Mouse (Mus musculus): ENCODE results near the gene Gm20518. TPM values are rescaled to one million over a fixed set of nuclear protein-coding genes. Genes with fewer than 3 reads are reported as not detected.

Gm20518 gene
- polyA plus RNA-seq, 1 experiment from 2014 or later, result 0.55 TPM

DNA sequence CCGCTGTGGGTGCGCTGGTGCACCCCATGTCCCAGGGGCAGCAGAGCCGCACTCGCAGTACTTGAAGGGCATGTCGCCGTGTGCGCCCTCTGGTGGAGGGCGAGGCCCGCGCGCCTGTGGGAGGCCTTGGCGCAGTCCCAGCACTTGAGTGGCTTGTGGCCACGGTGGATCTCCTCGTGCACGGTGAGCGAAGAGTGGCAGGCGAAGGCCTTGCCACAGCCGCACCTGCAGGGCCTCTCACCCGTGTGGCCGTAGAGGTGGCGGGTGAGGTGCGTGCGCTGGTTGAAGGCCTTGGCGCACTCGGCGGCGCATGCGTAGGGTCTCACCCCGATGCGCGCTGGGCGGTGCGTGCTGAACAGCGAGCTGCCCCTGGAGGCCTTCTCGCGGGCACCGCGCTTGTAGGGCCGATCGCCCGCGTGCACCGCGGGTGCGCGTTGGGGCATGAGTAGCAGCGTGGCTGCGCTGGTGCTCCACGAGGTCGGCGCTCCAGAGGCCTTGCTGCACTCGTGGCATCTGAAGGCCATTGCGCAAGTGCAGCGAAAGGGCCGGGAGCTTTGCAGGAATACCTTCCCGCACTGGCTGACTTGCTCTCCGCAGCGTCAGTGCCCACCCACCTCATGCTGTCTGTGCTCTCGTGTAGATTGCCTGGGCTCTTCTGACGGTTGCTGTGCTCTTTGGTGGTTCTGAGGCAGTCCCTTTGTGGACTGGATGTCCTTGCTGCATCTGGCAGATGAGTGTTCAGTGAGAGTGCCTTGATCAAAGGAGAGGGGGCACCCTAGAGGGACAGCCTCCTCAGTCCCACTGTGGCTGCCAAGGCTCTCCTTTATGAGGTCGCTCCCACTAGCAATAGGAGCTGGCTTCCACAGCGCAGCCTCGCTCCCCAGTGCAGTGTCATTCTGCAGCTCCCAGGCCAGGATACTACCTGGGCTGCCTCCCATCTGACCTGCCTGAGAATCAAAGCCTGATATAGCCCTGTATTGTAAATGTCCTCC lies 75.8 kb downstream of the Gm20518 start:
- no peaks in the 10 kb centered on the region for H3K36me3 ChIP-seq
- peak; percentile 80 for ATAC-seq (ENCODE audit: low FRiP score, low read depth)
- 1% methylated on average over 63 of the region's 63 CpGs for WGBS
- H3K4me1 ChIP-seq, result peaks cover 12% of the 10 kb centered on the region; the same call in 1 of the 2 replicates
- H3K9me3 ChIP-seq, result no peaks in the 10 kb centered on the region
- peaks cover 79% of the 10 kb centered on the region for H3K27me3 ChIP-seq
- H3K4me2 ChIP-seq (replicated peaks), result peak overlapping the region; percentile 88
- H3K4me3 ChIP-seq, result peak overlapping the region; percentile 54
- H3K27ac ChIP-seq (replicated peaks), result no peak overlapping the region
- peak overlapping the region; percentile 71 for H3K9ac ChIP-seq (replicated peaks)

DNA sequence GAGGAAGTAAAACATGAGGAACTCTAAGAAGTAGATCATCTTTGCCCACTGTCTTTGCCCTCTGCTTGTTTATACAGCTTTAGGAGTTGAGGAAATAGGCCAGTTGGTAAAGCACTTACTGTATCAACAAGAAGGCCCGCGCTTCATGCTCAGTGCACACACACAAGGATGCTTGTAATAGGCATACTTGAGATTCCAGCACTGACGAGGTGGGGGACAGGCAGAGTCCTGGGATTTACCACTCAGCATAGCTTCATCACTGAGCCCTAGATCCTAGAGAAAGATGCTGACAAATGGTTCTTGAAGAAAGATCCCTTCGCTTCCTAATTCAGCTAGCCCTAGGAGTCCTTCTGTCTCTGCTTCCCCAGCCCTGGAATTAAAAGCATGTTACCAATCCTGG lies 78.3 kb downstream of the Gm20518 start:
- Histone ChIP-seq H3K27me3 (peaks cover 89% of the 10 kb centered on the region), H3K36me3 (no peaks in the 10 kb centered on the region), H3K4me2 (replicated peaks) (no peak overlapping the region), H3K4me3 (no peak overlapping the region), H3K27ac (replicated peaks) (no peak overlapping the region), H3K4me1 (peaks cover 20% of the 10 kb centered on the region), H3K9ac (replicated peaks) (no peak overlapping the region), H3K9me3 (no peaks in the 10 kb centered on the region)
- no peak for ATAC-seq (ENCODE audit: low FRiP score, low read depth)
- WGBS, result 59% methylated on average over 4 of the region's 4 CpGs

DNA sequence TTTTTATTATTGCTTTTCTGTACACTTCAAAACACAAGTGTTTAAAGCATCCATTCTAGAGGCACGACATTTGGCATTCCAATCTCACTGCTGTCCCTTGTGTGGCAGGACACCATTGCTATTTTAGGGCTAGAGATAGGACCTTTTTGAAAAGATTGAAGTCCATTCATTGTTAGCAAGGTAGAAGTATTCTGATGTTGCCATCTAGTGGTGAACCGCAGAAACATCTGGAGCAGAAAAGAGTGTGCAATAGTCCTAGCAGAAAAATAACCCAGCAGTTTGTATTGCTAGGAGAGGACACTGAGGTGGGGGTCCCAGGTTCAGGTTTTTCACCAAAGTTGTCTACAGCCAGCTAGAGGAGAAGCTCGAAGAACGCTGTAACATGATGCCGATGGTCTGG lies 79.4 kb downstream of the Gm20518 start:
- Histone ChIP-seq H3K4me3 (no peak overlapping the region), H3K27me3 (peaks cover 89% of the 10 kb centered on the region)

DNA sequence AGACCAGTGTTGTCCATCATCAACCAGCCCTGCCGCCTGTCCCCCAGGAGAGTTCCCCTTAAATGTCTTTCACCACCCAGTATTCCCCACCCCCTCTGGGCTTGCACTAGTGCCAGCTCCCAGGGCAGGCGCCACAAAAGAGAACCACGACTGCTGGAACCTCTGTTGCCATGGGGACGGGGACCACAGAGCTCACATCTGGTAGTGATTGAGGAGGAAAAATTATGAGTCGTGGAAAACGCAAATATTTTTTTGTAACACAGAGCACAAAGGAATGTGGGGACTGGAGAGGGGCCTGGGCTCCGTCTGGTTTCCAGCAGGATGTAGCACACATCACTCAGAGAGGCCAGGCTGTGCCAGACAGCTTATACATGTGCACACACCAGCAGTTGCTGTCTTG lies 81.8 kb downstream of the Gm20518 start:
- Histone ChIP-seq H3K36me3 (no peaks in the 10 kb centered on the region), H3K4me1 (peaks cover 26% of the 10 kb centered on the region), H3K9me3 (no peaks in the 10 kb centered on the region), H3K27me3 (peaks cover 89% of the 10 kb centered on the region), H3K4me3 (no peak overlapping the region), H3K4me2 (replicated peaks) (no peak overlapping the region), H3K27ac (replicated peaks) (0 out of 2 replicates have a peak overlapping the region, but pooled peaks have one; percentile 3), H3K9ac (replicated peaks) (no peak overlapping the region; the same call in 1 of the 2 replicates)
- no peak for ATAC-seq (ENCODE audit: low FRiP score, low read depth)
- 34% methylated on average over 7 of the region's 7 CpGs for whole genome bisulfite sequencing

More for the DNA sequence above, 79.4 kb downstream of the Gm20518 start:
- no peak for ATAC-seq (ENCODE audit: low FRiP score, low read depth)
- 6% methylated on average over 5 of the region's 5 CpGs for WGBS
- peaks cover 25% of the 10 kb centered on the region for H3K4me1 ChIP-seq
- H3K27ac ChIP-seq (replicated peaks), result no peak overlapping the region
- H3K4me2 ChIP-seq (replicated peaks), result no peak overlapping the region
- no peaks in the 10 kb centered on the region for H3K36me3 ChIP-seq
- H3K9me3 ChIP-seq, result no peaks in the 10 kb centered on the region
- H3K9ac ChIP-seq (replicated peaks), result no peak overlapping the region

DNA sequence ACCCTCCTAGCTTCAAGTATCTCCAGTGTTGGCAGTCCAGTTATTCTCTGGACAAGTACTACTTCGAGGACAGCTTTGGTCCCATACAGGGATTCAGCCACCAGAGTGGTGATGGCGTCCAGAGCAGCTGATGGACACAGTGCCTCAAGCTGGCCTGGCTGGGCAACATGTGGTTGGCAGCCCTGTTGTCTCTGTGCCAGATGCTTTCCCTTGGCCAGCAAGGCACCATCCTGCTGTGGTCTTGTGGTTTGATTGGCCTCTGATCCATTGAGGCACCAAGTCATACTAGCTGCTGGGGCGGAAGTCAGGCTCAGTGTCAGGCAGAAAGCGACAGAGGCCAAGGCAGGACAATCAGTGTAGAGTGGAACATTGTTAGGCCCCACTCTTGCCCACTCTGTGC lies 82.3 kb downstream of the Gm20518 start:
- Histone ChIP-seq H3K4me2 (replicated peaks) (no peak overlapping the region), H3K36me3 (no peaks in the 10 kb centered on the region), H3K27me3 (peaks cover 89% of the 10 kb centered on the region), H3K4me1 (peaks cover 32% of the 10 kb centered on the region), H3K27ac (replicated peaks) (no peak overlapping the region), H3K4me3 (no peak overlapping the region), H3K9me3 (no peaks in the 10 kb centered on the region), H3K9ac (replicated peaks) (no peak overlapping the region)
- no peak for ATAC-seq (ENCODE audit: low FRiP score, low read depth)
- WGBS, result 83% methylated on average over 4 of the region's 4 CpGs

DNA sequence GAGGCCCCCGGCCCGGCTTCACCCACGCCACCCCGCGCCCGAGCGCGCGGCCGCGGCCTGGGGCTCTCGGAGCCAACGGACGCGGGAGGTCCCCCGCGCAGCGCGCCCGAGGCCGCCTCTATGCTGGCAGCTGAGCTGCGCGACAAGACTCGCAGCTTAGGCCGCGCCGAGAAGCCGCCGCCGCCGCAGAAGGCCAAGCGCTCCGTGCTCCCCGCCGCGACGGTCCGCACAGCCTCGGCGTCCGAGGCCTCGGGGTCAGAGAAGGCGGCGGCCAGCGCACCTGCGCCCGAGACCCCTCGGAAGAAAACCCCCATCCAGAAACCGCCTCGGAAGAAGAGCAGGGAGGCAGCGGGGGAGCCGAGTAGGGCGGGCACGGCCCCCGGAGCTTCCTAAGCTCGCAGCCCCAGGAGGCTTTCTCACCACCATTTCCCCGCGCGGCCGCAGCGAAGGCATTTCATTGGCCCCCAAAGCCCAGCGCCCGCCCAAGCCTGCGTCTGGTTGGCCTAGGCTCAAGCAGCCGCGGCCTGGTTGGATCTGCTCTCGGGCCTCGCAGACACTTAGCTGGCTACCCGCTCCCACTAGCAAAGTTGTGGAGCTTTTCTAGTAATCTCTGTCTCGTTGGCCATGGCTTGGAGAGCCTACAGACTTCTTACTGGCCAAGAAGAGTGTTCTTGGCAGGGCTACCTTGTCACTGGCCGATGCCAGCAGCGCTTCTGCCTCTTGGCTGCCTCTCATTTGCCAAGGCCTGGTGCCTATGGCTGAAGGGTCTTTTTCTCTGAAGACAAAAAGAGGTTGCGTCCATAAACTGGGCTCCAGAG lies 84.1 kb downstream of the Gm20518 start:
- Histone ChIP-seq H3K4me1 (peaks cover 50% of the 10 kb centered on the region), H3K9ac (replicated peaks) (peak overlapping the region; percentile 93), H3K4me3 (peak overlapping the region; percentile 65), H3K4me2 (replicated peaks) (peak overlapping the region; percentile 98), H3K27me3 (peaks cover 89% of the 10 kb centered on the region), H3K9me3 (no peaks in the 10 kb centered on the region), H3K36me3 (no peaks in the 10 kb centered on the region), H3K27ac (replicated peaks) (peak overlapping the region; percentile 77)
- peak; percentile 88 for ATAC-seq (ENCODE audit: low FRiP score, low read depth)
- WGBS, result 3% methylated on average over 66 of the region's 73 CpGs

DNA sequence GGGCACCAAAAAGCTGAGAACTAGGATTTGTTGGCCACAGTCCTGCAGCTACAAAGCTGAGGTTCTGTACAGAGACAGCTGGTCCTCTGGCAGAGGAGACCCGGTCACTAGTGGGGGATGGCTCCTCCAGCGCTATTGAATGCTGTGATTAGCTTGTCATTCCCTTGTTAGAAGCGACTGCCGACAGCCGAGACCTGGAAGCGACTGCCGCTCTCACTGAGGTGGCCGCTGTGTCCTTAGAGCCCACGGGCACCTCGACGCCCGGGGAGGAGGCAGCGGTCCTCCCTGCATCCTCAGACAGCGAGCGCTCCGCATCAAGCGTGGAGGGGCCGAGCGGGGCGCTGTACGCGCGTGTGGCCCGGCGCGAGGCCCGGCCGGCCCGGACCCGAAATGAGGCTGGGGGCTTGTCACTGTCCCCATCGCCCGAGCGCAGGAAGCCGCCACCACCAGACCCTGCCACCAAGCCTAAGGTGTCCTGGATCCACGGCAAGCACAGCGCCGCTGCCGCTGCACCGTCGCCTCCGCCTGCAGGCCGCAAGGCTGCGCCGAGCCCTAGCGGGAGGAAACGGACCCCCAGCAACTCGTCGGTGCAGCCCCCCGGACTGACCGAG lies 84.8 kb downstream of the Gm20518 start:
- Histone ChIP-seq H3K4me1 (peaks cover 51% of the 10 kb centered on the region), H3K27me3 (peaks cover 91% of the 10 kb centered on the region), H3K4me3 (peak overlapping the region; percentile 65), H3K36me3 (no peaks in the 10 kb centered on the region), H3K9me3 (no peaks in the 10 kb centered on the region), H3K4me2 (replicated peaks) (peak overlapping the region; percentile 98), H3K27ac (replicated peaks) (peak overlapping the region; percentile 77), H3K9ac (replicated peaks) (peak overlapping the region; percentile 93)
- WGBS, result 2% methylated on average over 38 of the region's 50 CpGs
- ATAC-seq (ENCODE audit: low FRiP score, low read depth), result peak; percentile 16

DNA sequence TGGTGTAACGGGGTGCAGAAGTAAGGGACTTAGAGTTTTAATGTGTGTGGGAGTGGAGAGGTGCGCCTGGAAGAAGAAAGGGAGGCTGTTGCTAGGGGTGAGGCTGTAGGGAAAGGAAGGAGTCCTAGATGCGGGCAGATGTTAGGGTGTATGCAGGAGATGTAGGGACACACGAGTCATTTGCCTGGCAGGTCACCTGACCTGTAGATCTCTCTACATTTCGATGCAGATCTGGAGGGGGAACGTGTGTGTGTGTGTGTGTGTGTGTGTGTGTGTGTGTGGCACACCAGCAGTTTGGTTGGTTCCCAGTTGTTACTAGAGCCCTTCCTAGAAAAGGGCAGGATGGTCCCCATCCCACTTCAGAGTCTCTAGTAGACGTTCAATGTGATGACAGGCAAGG lies 86.5 kb downstream of the Gm20518 start:
- Histone ChIP-seq H3K4me3 (peak overlapping the region; percentile 40), H3K4me2 (replicated peaks) (peak overlapping the region; percentile 62), H3K36me3 (no peaks in the 10 kb centered on the region), H3K9me3 (no peaks in the 10 kb centered on the region), H3K27me3 (peaks cover 93% of the 10 kb centered on the region), H3K27ac (replicated peaks) (no peak overlapping the region), H3K9ac (replicated peaks) (0 out of 2 replicates have a peak overlapping the region, but pooled peaks have one; percentile 20), H3K4me1 (peaks cover 50% of the 10 kb centered on the region)
- WGBS, result 13% methylated on average over 7 of the region's 7 CpGs
- ATAC-seq (ENCODE audit: low FRiP score, low read depth), result no peak

DNA sequence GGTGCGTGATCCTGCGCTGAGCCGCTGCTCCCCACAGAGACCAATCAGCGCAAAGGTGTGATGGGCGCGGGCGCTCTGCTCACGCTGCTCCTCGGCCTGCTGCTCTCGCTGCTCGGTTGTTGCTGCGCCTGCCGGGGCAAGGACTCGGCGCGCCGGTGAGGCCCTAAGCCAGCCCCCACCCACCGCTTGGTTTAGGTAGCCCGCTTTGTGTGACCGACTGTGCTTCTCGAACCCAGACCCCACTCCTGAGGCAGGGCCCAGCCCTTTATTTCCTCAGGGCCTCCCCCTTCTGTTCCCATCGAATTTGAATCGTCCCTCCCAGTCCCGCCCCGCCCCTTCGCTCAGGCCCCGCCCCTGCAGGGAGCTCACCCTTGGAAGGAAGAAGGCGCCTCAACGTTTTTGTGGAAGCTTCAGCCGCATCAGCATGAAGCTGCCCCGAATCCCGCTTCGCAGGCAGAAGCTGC lies 87.0 kb downstream of the Gm20518 start:
- H3K9me3 ChIP-seq, result no peaks in the 10 kb centered on the region
- 3% methylated on average over 33 of the region's 33 CpGs for WGBS
- H3K4me1 ChIP-seq, result peaks cover 45% of the 10 kb centered on the region
- 0 out of 2 replicates have a peak overlapping the region, but pooled peaks have one; percentile 20 for H3K9ac ChIP-seq (replicated peaks)
- H3K4me3 ChIP-seq, result peak overlapping the region; percentile 40
- H3K27me3 ChIP-seq, result peaks cover 93% of the 10 kb centered on the region
- no peaks in the 10 kb centered on the region for H3K36me3 ChIP-seq
- no peak overlapping the region for H3K27ac ChIP-seq (replicated peaks)
- ATAC-seq (ENCODE audit: low FRiP score, low read depth), result no peak
- H3K4me2 ChIP-seq (replicated peaks), result peak overlapping the region; percentile 62

DNA sequence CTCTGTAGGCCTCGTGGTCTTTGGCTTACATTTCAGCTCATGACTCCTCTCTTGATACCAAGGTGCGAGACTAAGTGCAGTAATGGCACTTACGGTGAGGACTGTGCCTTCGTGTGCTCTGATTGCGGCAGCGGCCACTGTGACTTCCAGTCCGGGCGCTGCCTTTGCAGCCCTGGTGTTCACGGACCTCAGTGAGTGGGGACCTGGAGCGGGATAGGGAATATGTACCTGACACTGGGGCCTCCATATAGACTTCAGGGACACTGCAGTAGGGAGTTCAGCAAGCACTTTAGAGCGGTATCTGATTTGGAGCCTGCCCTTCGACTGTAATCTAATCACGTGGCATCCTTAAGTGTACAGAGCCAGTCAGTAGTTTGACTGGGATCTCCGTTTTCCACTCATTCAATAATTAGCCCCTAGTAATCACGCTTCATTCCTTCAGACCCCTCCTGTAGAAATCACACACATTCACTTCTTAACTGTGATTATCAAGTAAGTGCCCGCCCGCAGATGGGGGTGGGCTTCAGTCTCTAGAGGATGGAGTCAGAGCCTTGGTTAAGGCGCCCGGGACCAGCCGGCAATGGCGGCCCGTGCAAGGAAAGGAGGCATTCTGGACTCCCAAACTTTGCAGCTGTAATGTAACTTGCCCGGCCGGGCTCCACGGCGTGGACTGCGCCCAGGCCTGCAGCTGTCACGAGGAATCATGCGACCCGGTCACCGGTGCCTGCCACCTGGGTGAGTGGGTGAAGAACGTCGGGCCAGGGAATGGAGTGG lies 87.6 kb downstream of the Gm20518 start:
- Histone ChIP-seq H3K4me3 (peak overlapping the region; percentile 40), H3K27ac (replicated peaks) (no peak overlapping the region), H3K36me3 (no peaks in the 10 kb centered on the region), H3K4me1 (peaks cover 42% of the 10 kb centered on the region), H3K4me2 (replicated peaks) (peak overlapping the region; percentile 62), H3K27me3 (peaks cover 93% of the 10 kb centered on the region), H3K9me3 (no peaks in the 10 kb centered on the region), H3K9ac (replicated peaks) (0 out of 2 replicates have a peak overlapping the region, but pooled peaks have one; percentile 7)
- WGBS, result 8% methylated on average over 33 of the region's 33 CpGs
- ATAC-seq (ENCODE audit: low FRiP score, low read depth), result no peak

All from midbrain, embryonic 12.5 days (tissue).